Mouse (Mus musculus) midbrain, embryonic 16.5 days (tissue): ENCODE results near the gene Itga7. TPM values are rescaled to one million over a fixed set of nuclear protein-coding genes. Genes with fewer than 3 reads are reported as not detected.

Source experiments
- ATAC-seq: fragments of 200-750 bp; cut with Nextera tagmentation; 2 replicates; pipeline ENCODE4 v1.8.0; 2017; ENCODE audit warnings: moderate TSS enrichment
- H3K27ac ChIP-seq: fragments of 300-500 bp; sonication (generic); 2 replicates; pipeline ENCODE4 v1.5.1; 2014; ENCODE audit warnings: mild to moderate bottlenecking, low read length, mixed read lengths
- H3K27me3 ChIP-seq: fragments of 300-500 bp; sonication (generic); 2 replicates; pipeline ENCODE4 v1.6.1; 2014; ENCODE audit warnings: low read depth, low read length, mixed read lengths; ENCODE audit not compliant: control insufficient read depth, insufficient read depth
- H3K36me3 ChIP-seq: fragments of 300-500 bp; sonication (generic); 2 replicates; pipeline ENCODE4 v1.6.1; 2014; ENCODE audit warnings: mild to moderate bottlenecking, low read length, moderate library complexity, mixed read lengths; ENCODE audit not compliant: control insufficient read depth, insufficient read depth
- H3K4me1 ChIP-seq: fragments of 300-500 bp; sonication (generic); 2 replicates; pipeline ENCODE4 v1.6.1; 2014; ENCODE audit warnings: mild to moderate bottlenecking, low read length, mixed read lengths; ENCODE audit not compliant: control insufficient read depth, insufficient read depth
- H3K4me2 ChIP-seq: fragments of 300-500 bp; sonication (generic); 2 replicates; pipeline ENCODE4 v1.6.1; 2014; ENCODE audit warnings: mild to moderate bottlenecking, low read length, mixed read lengths
- H3K4me3 ChIP-seq: fragments of 300-500 bp; sonication (generic); 2 replicates; pipeline ENCODE4 v1.5.1; 2014; ENCODE audit warnings: low read depth, mild to moderate bottlenecking, low read length, moderate library complexity, mixed read lengths
- H3K9ac ChIP-seq: fragments of 300-500 bp; sonication (generic); 2 replicates; pipeline ENCODE4 v1.6.1; 2014; ENCODE audit warnings: low read depth, low read length, mixed read lengths
- H3K9me3 ChIP-seq: fragments of 300-500 bp; sonication (generic); replicated peaks from 2 replicates; pipeline ENCODE4 v1.6.1; 2014; ENCODE audit warnings: mild to moderate bottlenecking, low read length, mixed read lengths; ENCODE audit not compliant: control insufficient read depth, poor library complexity, severe bottlenecking
- WGBS: fragments of 180-500 bp; shearing (Covaris S2); extraction: QIAGEN DNeasy Blood & Tissue Kit; methylation state at CpG from one replicate; pipeline ENCODE4 v1.1.7; 2014; 5-methylcytosine and 5-hydroxymethylcytosine counted together
- polyA plus RNA-seq: library from polyadenylated mRNA; unstranded; fragments of >200 nt; fragmentation: Nextera tagmentation; extraction: Ambion mirVana; gene quantifications from 2 replicates; pipeline ENCODE4 v1.2.1, GENCODE M21; 2015

The Itga7 gene
- polyA plus RNA-seq, 1 experiment from 2014 or later, result 9.2 TPM

DNA sequence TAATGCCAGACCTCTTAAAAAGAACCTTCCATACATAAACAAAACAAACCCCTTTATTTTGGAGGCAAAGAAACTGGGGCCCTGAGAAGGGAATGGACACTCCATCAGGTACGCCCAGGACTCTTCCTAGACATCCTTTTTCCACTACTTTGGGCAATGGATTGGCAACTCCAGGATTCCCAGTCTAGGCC lies 10.9 kb upstream of the Itga7 start, which contains the start of gene Rdh5:
Rdh5 (minus strand) TSS at position 67 of the 191 bp plus-strand sequence.
- peaks cover 18% of the 10 kb centered on the region for H3K4me1 ChIP-seq
- no peaks in the 10 kb centered on the region for H3K27me3 ChIP-seq
- H3K9me3 ChIP-seq, result no peaks in the 10 kb centered on the region
- no peaks in the 10 kb centered on the region for H3K36me3 ChIP-seq
- peak within 1 kb of the TSS; percentile 97 for H3K27ac ChIP-seq
- H3K9ac ChIP-seq, result peak within 1 kb of the TSS; percentile 85
- 8% methylated on average over 1 of the region's 1 CpGs for WGBS
- H3K4me3 ChIP-seq, result peak within 1 kb of the TSS; percentile 86
- peak within 1 kb of the TSS; percentile 85 for H3K4me2 ChIP-seq
- no peak for ATAC-seq

DNA sequence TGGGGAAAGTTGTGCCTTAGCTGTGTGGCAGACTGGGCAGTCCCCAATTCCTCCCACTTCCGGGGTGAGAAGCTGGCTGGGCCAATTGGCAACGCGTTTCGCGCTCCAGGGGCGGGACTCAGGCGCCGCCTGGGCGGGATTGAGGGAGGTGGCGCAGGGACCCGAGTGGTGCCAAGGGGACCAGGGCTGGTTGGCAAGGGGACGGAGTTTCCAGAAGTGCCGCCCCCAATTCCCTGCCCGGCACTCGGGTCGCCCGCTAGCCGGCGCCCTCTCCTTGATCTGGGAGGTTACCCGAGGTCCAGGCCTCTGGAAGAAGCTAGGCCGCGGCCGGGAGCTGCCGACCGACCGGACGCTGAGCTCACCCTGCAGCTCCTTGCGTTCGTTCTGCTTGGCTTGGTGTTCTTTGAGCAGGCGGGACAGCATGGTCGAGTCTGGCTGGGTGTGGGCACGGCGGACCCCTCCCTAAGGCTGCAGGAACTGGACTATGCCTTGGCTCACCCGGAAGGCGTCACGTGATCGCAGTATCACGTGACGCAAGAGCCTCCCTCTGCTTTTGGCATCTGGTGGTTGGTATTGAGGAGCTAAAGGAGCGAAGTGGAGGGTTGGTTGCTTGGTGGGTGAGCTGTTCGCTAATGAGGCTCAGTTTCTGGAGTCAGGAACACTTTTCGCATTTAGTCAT lies 10.5 kb upstream of the Itga7 start:
- H3K4me1 ChIP-seq, result peaks cover 18% of the 10 kb centered on the region
- H3K4me3 ChIP-seq, result peak overlapping the region; percentile 86
- under 1% methylated on average over 41 of the region's 42 CpGs for WGBS
- peak overlapping the region; percentile 85 for H3K9ac ChIP-seq
- peak overlapping the region; percentile 97 for H3K27ac ChIP-seq
- H3K27me3 ChIP-seq, result peaks cover 2% of the 10 kb centered on the region; the same call in 1 of the 2 replicates
- peak; percentile 95 for ATAC-seq
- H3K9me3 ChIP-seq, result no peaks in the 10 kb centered on the region
- no peaks in the 10 kb centered on the region for H3K36me3 ChIP-seq
- H3K4me2 ChIP-seq, result peak overlapping the region; percentile 85

DNA sequence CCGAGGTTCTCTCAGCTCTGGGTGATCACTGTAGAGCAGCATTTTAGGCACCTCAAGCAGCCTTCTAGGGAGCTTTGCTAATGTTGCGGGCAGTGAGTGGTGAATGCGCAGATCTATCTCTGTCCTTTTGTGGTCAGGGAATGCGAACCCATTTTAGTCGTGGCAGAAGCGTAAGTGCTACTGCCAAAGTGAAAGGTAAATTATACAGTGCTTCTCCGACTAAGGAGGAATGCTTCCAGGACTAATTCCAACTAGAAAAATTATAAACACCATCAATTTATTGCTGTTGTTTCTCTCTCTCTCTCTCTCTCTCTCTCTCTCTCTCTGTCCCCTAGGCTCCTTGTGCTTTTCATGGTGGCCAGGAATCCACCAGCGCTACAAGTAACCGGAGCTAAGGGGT lies 9.7 kb upstream of the Itga7 start, which contains the start of gene Bloc1s1:
Bloc1s1 (minus strand) TSS at position 101 of the 400 bp plus-strand sequence.
- Histone ChIP-seq H3K9me3 (no peaks in the 10 kb centered on the region), H3K27me3 (peaks cover 5% of the 10 kb centered on the region), H3K27ac (peak within 1 kb of the TSS; percentile 97), H3K4me3 (peak within 1 kb of the TSS; percentile 86), H3K4me1 (peaks cover 18% of the 10 kb centered on the region), H3K36me3 (no peaks in the 10 kb centered on the region), H3K4me2 (peak within 1 kb of the TSS; percentile 85), H3K9ac (peak within 1 kb of the TSS; percentile 85)
- 68% methylated on average over 9 of the region's 9 CpGs for WGBS
- ATAC-seq, result no peak

DNA sequence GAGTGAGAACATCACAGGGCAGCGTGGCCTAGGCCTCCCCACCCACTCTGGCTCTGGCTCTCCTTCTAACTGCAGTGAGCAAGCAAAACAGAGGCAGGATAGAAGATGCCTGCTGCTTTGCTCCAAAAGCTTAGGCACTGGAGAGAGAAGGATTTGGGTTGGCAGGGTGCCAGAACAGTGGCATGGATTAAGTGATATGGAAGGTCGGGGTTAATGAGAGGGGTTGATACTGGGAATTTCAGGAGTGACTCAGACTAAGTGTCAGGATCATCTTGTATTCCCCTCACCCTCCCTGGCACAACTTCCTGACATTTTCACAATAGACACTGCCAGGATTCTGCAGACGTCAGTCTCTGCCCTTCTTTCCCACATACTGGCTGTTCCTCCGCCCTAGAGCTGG lies 5.3 kb upstream of the Itga7 start:
- Histone ChIP-seq H3K4me3 (no peak overlapping the region), H3K4me2 (no peak overlapping the region), H3K36me3 (no peaks in the 10 kb centered on the region), H3K27ac (no peak overlapping the region), H3K4me1 (peaks cover 10% of the 10 kb centered on the region), H3K27me3 (peaks cover 20% of the 10 kb centered on the region), H3K9ac (0 out of 2 replicates have a peak overlapping the region, but pooled peaks have one; percentile 2), H3K9me3 (no peaks in the 10 kb centered on the region)
- ATAC-seq, result no peak
- 17% methylated on average over 4 of the region's 4 CpGs for WGBS

DNA sequence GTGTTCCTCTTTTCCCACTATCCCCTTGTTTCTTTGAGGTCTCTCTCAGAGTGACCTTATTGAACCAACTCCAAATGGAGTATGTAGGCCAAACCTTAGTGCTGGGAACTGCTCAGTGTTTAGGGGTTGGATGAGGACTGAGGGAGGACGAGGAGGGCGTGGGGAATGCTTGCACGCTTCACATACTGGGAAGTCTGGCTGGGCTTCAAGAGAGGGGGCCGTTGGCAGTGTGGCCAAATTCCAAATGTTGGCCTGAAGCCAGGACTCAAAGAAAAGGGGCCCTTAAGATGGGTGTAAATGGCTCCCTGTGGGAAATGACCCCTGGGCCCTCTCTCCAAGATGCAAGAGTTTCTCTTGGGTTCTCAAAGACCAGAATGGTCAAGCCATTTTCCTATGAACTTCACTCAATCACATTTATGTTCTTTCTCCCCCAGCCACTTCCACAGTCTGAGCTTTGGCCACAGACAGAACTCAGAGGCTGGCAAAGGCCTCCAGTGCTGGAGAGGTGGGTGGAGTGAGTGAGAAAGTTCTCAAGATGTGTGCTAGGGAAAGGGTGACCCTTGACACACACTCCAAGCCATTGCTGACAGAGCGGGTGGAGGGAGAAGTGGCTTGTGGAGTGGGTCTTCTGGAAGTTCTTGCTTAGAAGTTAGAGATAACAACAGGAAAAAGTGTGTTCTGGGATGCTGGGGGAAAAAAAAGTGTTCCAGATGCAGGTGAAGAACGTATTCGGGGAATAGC lies 3.8 kb upstream of the Itga7 start:
- Histone ChIP-seq H3K27me3 (peaks cover 20% of the 10 kb centered on the region), H3K9me3 (no peaks in the 10 kb centered on the region), H3K4me2 (no peak overlapping the region), H3K4me3 (no peak overlapping the region), H3K4me1 (peaks cover 7% of the 10 kb centered on the region; the same call in 1 of the 2 replicates), H3K9ac (no peak overlapping the region), H3K27ac (no peak overlapping the region; the same call in 1 of the 2 replicates), H3K36me3 (no peaks in the 10 kb centered on the region)
- no peak for ATAC-seq
- 59% methylated on average over 7 of the region's 7 CpGs for WGBS

DNA sequence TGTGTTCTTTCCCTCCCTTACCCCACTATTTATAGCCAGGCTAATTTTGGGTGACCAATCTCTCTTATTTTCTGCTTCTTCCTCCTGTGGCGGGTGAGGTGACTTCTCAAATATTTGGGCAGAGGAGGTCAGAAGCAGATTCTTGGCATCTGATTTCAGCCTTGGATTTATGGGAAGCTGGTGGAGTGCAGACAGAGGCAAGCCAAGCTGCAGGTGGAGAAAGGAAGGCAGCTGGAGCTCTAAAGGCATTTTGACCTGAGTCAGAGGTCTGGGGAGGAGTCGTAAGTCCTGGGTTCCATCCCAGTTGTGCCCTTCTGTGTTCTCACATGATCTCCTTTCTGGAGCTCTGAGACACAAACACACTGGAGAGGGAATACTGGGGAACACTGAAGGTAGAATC lies 2.2 kb upstream of the Itga7 start:
- Histone ChIP-seq H3K9ac (no peak overlapping the region), H3K27ac (no peak overlapping the region), H3K9me3 (no peaks in the 10 kb centered on the region), H3K27me3 (peaks cover 34% of the 10 kb centered on the region), H3K4me1 (peaks cover 7% of the 10 kb centered on the region; the same call in 1 of the 2 replicates), H3K4me3 (no peak overlapping the region), H3K36me3 (no peaks in the 10 kb centered on the region), H3K4me2 (no peak overlapping the region)
- ATAC-seq, result no peak
- WGBS, result 74% methylated on average over 2 of the region's 2 CpGs

DNA sequence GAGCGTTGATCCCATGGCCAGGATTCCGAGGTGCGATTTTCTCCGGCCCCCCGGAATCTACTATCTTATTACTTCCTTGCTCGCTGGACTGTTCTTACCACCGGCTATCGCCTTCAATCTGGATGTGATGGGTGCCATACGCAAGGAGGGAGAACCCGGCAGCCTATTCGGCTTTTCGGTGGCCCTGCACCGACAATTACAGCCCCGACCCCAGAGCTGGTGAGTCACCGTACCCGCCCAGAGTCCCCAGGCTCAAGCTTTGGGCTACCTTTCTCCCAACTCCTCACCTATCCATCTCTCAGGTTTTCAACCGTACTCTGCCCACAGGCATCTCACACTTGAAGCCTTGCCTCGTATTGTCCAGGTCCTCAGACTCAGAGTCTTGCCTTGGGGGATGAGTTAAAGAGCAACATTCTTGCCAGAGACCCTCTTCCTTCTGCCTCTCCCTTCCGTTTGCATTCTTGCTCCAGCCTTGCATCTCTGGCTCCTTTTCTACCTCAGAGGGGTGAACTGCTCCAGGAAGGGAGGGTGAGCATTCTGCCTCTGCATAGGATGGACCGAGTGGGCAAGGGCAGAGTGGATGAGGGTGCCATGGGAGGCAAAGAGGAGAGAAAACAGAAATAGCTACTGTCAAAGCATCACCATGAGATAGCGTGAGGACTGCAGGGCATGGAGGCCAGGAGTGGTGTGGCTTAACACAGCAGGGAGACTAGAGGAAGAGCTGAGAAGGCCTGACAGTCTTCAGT lies 531 bp downstream of the Itga7 start:
- Histone ChIP-seq H3K27ac (no peak overlapping the region), H3K27me3 (peaks cover 30% of the 10 kb centered on the region), H3K9ac (peak overlapping the region; percentile 67), H3K9me3 (no peaks in the 10 kb centered on the region), H3K4me3 (peak overlapping the region; percentile 49), H3K4me1 (peaks cover 7% of the 10 kb centered on the region; the same call in 1 of the 2 replicates), H3K4me2 (peak overlapping the region; percentile 87), H3K36me3 (no peaks in the 10 kb centered on the region)
- ATAC-seq, result peak; percentile 36
- 2% methylated on average over 21 of the region's 21 CpGs for WGBS

DNA sequence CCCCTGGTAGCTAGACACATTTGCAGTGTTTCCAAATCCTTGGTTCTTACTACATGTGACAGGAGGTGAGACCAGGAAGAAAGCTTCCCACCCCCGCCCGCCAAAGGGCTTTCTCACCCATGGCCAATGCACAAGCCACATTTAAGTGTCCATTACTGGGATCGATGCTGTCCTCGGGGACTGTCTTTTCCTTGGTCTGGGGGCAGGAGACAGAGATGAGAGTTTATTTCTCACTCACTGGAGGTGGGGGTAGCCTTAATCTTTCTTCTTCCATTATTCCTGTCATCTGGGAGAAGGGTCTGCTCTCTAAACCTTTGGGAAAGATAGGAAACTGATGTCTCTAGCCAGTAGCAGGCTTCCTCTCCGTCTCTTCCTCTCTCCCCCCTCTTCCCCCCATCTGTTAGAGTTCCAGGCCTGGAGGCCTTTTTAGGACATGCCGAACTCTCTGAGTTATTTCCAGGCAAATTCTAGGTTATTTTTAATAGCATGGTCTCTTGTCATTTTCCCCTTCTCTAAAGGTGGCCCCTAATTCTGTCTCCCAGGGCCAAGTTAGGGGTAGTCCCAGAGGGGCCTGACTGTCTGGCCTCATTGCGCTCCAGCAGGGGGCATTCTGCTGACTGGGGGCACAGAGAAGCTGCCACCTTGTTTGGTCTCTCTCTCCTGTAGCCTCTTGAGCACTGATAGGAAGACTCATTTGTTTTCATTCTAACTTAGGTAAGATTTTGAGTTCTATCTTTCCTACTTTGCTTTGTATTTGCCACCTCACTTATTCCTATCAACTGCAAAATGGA lies 1.6 kb downstream of the Itga7 start:
- no peak overlapping the region for H3K27ac ChIP-seq
- ATAC-seq, result no peak
- no peak overlapping the region for H3K4me3 ChIP-seq
- H3K4me2 ChIP-seq, result peak overlapping the region; percentile 12; the same call in 1 of the 2 replicates
- H3K9ac ChIP-seq, result no peak overlapping the region
- H3K36me3 ChIP-seq, result no peaks in the 10 kb centered on the region
- 60% methylated on average over 7 of the region's 7 CpGs for WGBS
- peaks cover 7% of the 10 kb centered on the region; the same call in 1 of the 2 replicates for H3K4me1 ChIP-seq
- H3K27me3 ChIP-seq, result peaks cover 30% of the 10 kb centered on the region
- no peaks in the 10 kb centered on the region for H3K9me3 ChIP-seq
